Comparison of ENCODE assay signal across 1 mouse cellular context in the genomic region with DNA sequence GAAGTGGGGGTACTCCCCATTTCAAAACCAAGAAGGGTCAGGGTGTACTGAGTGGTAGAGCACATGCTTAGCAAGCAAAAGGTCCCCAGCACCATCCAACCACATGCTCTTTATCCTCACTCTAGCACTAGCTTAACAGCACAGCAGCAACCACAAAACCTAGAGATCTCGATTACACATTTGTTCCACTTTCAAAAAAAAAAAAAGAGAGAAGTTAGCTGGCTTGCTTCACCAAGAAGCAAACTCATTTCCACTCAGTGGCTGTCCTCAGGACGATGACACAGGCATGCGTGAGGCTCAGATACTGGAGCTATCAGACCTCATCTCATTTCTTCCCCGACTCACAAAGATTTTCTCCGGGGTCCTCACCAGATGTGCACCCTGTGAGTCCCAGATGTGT.
TF ChIP-seq lines count a peak whose summit lies in the region.

No protein-coding gene starts in this region.

TF ChIP-seq in MEL, 35 proteins besides CTCF, POLR2A, EP300 and RAD21 (continued from another document):
- TF ChIP-seq BHLHE40 (IDR thresholded peaks at IDR 0.05; ENCODE audit: borderline replicate concordance, low read depth, low read length), result no peak
- no peak for TF ChIP-seq ELF1 (IDR thresholded peaks at IDR 0.05; ENCODE audit: low read depth, low read length)
- TF ChIP-seq POLR2AphosphoS2 (IDR thresholded peaks at IDR 0.05; ENCODE audit: low read length), result no peak
- no peak for TF ChIP-seq MAZ (IDR thresholded peaks at IDR 0.05; ENCODE audit: low read depth, low read length)
- no peak for TF ChIP-seq NELFE (IDR thresholded peaks at IDR 0.05; ENCODE audit: low read depth, low read length)
- TF ChIP-seq TAL1 (IDR thresholded peaks at IDR 0.05; ENCODE audit: low read length), result no peak
- TF ChIP-seq ZKSCAN1 (IDR thresholded peaks at IDR 0.05; ENCODE audit: low read depth, low read length), result no peak
- no peak for TF ChIP-seq MEF2A (IDR thresholded peaks at IDR 0.05; ENCODE audit: extremely low read depth, insufficient replicate concordance, low read depth, low read length, poor library complexity, severe bottlenecking)
- TF ChIP-seq HCFC1 (IDR thresholded peaks at IDR 0.05; ENCODE audit: low read depth, low read length), result no peak
- no peak for TF ChIP-seq MYB (IDR thresholded peaks at IDR 0.05; ENCODE audit: low read depth, low read length)
- no peak for TF ChIP-seq USF2 (IDR thresholded peaks at IDR 0.05; ENCODE audit: borderline replicate concordance in 1 of 2, insufficient read depth in 1 of 2, low read depth in 1 of 2, low read length in 2 of 2)
- TF ChIP-seq ZMIZ1 (IDR thresholded peaks at IDR 0.05; ENCODE audit: low read depth, low read length), result no peak
- TF ChIP-seq MAX (IDR thresholded peaks at IDR 0.05; ENCODE audit: low read length), result peak; percentile 91
- peak; percentile 38 for TF ChIP-seq SMC3 (IDR thresholded peaks at IDR 0.05; ENCODE audit: low read depth, low read length)
- TF ChIP-seq KAT2A (conservative IDR thresholded peaks at IDR 0.05; ENCODE audit: low read depth, low read length), result no peak
- TF ChIP-seq E2F4 (IDR thresholded peaks at IDR 0.05; ENCODE audit: borderline replicate concordance, low read depth, low read length), result no peak
- TF ChIP-seq MAFK (IDR thresholded peaks at IDR 0.05; ENCODE audit: borderline replicate concordance, low read depth, low read length), result no peak
- TF ChIP-seq JUND (IDR thresholded peaks at IDR 0.05; ENCODE audit: low read depth, low read length), result no peak
- peak; percentile 97 for TF ChIP-seq MYC (IDR thresholded peaks at IDR 0.05; ENCODE audit: low read depth, low read length)
- peak; percentile 98 for TF ChIP-seq ZNF384 (IDR thresholded peaks at IDR 0.05; ENCODE audit: low read depth, low read length)
- peak; percentile 56; the same call in 1 of the 2 replicates for TF ChIP-seq TBP (IDR thresholded peaks at IDR 0.05; ENCODE audit: low read depth, low read length)
- TF ChIP-seq CHD2 (IDR thresholded peaks at IDR 0.05; ENCODE audit: low read length), result no peak
- no peak for TF ChIP-seq POLR2AphosphoS5 (IDR thresholded peaks at IDR 0.05; ENCODE audit: borderline replicate concordance, low read depth, low read length)
